ENCODE assay signal across 12 mouse cellular contexts in the genomic region with DNA sequence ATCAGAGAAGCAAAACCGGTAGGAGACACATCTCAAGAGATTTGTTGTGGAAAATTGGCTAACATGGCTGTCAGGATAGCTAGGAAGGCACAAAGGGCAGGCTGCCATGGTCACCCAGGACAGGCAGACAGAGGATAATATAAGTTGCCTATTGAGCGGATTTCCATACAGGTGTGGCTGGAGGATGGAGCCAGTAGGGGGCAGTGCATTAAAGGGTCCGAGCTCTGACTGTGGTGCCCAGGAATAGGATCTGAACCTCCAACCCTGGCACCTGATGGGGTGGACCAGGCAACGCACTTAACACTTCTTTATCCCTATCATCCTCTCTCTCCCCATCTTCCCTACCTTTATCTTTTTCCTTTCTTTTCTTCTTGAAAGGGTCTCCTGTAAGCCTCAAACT. TPM values are rescaled to one million over a fixed set of nuclear protein-coding genes. Genes with fewer than 3 reads are reported as not detected.
DNase-seq lines count a peak whose midpoint lies in the region; ATAC-seq and TF ChIP-seq lines count a peak whose summit lies in the region.
"Had no signal": no experiment of that assay in that cellular context is flagged by ENCODE, and none has a peak within 500 bp of the region (broad histone marks: within the 10 kb centered on the region; RNA-seq: fewer than 3 reads in every experiment).

No protein-coding gene starts in this region.

- no peaks in the 10 kb centered on the region for H3K27me3 ChIP-seq in forebrain, postnatal 0 days (ENCODE audit: insufficient read depth, low read length)
- no peaks in the 10 kb centered on the region for H3K27me3 ChIP-seq in forebrain, embryonic 10.5 days (ENCODE audit: poor library complexity, severe bottlenecking)
- no peaks in the 10 kb centered on the region for H3K27me3 ChIP-seq in midbrain, postnatal 0 days (ENCODE audit: insufficient read depth, low read length)
- H3K27me3 ChIP-seq in midbrain, embryonic 13.5 days = no peaks in the 10 kb centered on the region
- H3K27me3 ChIP-seq: midbrain, embryonic 15.5 days had no signal

- no peaks in the 10 kb centered on the region for H3K9me3 ChIP-seq in forebrain, postnatal 0 days (ENCODE audit: low read length)
- H3K9me3 ChIP-seq in forebrain, embryonic 10.5 days = no peaks in the 10 kb centered on the region
- H3K9me3 ChIP-seq in midbrain, postnatal 0 days (ENCODE audit: low read length) = no peaks in the 10 kb centered on the region
- no peaks in the 10 kb centered on the region for H3K9me3 ChIP-seq in midbrain, embryonic 13.5 days
- H3K9me3 ChIP-seq: midbrain, embryonic 15.5 days had no signal

- H3K4me3 ChIP-seq in forebrain, postnatal 0 days (ENCODE audit: low read depth, low read length) = no peak overlapping the region
- H3K4me3 ChIP-seq in forebrain, embryonic 10.5 days = no peak overlapping the region
- H3K4me3 ChIP-seq in midbrain, postnatal 0 days (ENCODE audit: low read depth, low read length) = no peak overlapping the region
- H3K4me3 ChIP-seq in midbrain, embryonic 13.5 days (replicated peaks) = no peak overlapping the region
- H3K4me3 ChIP-seq: midbrain, embryonic 15.5 days had no signal

- H3K4me2 ChIP-seq in forebrain, postnatal 0 days (ENCODE audit: low read depth) = no peak overlapping the region
- no peak overlapping the region for H3K4me2 ChIP-seq in midbrain, postnatal 0 days (ENCODE audit: low read depth, low read length, poor library complexity, severe bottlenecking)
- H3K4me2 ChIP-seq in midbrain, embryonic 13.5 days (replicated peaks) = no peak overlapping the region
- H3K4me2 ChIP-seq: midbrain, embryonic 15.5 days had no signal

- no peak for DNase-seq in forebrain, postnatal 0 days
- DNase-seq in forebrain, embryonic 10.5 days (ENCODE audit: extremely low spot score, low spot score) = no peak
- no peak for DNase-seq in midbrain, postnatal 0 days (ENCODE audit: low spot score)
- peak; percentile 22 for DNase-seq in kidney, postnatal 14 days
- DNase-seq in thymus, postnatal 14 days = peak; percentile 22
- no peak for DNase-seq in right cerebral cortex, postnatal 4 days
- DNase-seq in left cerebral cortex, postnatal 36 days (ENCODE audit: low spot score in 2 of 2) = no peak
- DNase-seq: cerebellum, adult 8-10 months; gastrocnemius, postnatal 10 days had no signal

- TF ChIP-seq CTCF in forebrain, postnatal 0 days (IDR thresholded peaks at IDR 0.05; ENCODE audit: low read depth) = 0 out of 2 replicates have a peak, but pooled peaks have one; percentile 24
- peak; percentile 28; the same call in 1 of the 2 replicates for TF ChIP-seq CTCF in midbrain, postnatal 0 days (IDR thresholded peaks at IDR 0.05)

- no peaks in the 10 kb centered on the region for H3K4me1 ChIP-seq in forebrain, postnatal 0 days (ENCODE audit: insufficient read depth)
- H3K4me1 ChIP-seq in forebrain, embryonic 10.5 days = no peaks in the 10 kb centered on the region
- no peaks in the 10 kb centered on the region for H3K4me1 ChIP-seq in midbrain, postnatal 0 days (ENCODE audit: insufficient read depth, low read length)
- H3K4me1 ChIP-seq in midbrain, embryonic 13.5 days (replicated peaks) = no peaks in the 10 kb centered on the region
- H3K4me1 ChIP-seq: midbrain, embryonic 15.5 days had no signal

- intact Hi-C loops in left cerebral cortex, postnatal 36 days (cut with DNase I) = no loop called here

- H3K27ac ChIP-seq in forebrain, postnatal 0 days (ENCODE audit: low read depth, low read length) = no peak overlapping the region
- H3K27ac ChIP-seq in forebrain, embryonic 10.5 days = no peak overlapping the region
- no peak overlapping the region for H3K27ac ChIP-seq in midbrain, postnatal 0 days (ENCODE audit: low read depth, low read length)
- H3K27ac ChIP-seq in midbrain, embryonic 13.5 days = no peak overlapping the region
- H3K27ac ChIP-seq: midbrain, embryonic 15.5 days had no signal

- WGBS in forebrain, postnatal 0 days = 42% methylated on average over 4 of the region's 4 CpGs
- WGBS in forebrain, embryonic 10.5 days = 36% methylated on average over 4 of the region's 4 CpGs
- 32% methylated on average over 4 of the region's 4 CpGs for WGBS in midbrain, postnatal 0 days
- 34% methylated on average over 4 of the region's 4 CpGs for WGBS in midbrain, embryonic 13.5 days

- no peak for ATAC-seq in forebrain, postnatal 0 days
- no peak for ATAC-seq in midbrain, postnatal 0 days (ENCODE audit: low FRiP score)
- no peak for ATAC-seq in midbrain, embryonic 13.5 days
- ATAC-seq: midbrain, embryonic 15.5 days had no signal

- no peaks in the 10 kb centered on the region for H3K36me3 ChIP-seq in forebrain, postnatal 0 days (ENCODE audit: insufficient read depth)
- no peaks in the 10 kb centered on the region for H3K36me3 ChIP-seq in forebrain, embryonic 10.5 days (replicated peaks)
- no peaks in the 10 kb centered on the region for H3K36me3 ChIP-seq in midbrain, postnatal 0 days (ENCODE audit: insufficient read depth, low read length)
- no peaks in the 10 kb centered on the region for H3K36me3 ChIP-seq in midbrain, embryonic 13.5 days
- H3K36me3 ChIP-seq: midbrain, embryonic 15.5 days had no signal

- no peak overlapping the region for H3K9ac ChIP-seq in forebrain, postnatal 0 days
- no peak overlapping the region for H3K9ac ChIP-seq in midbrain, postnatal 0 days (replicated peaks; ENCODE audit: low read length, poor library complexity, severe bottlenecking)
- no peak overlapping the region for H3K9ac ChIP-seq in midbrain, embryonic 13.5 days (replicated peaks)
- H3K9ac ChIP-seq: midbrain, embryonic 15.5 days had no signal

RNA-seq across cellular contexts. Expression of gene Tcf21, which starts 38.5 kb away (rescaled TPM):
- not detected in 2 replicates for total RNA-seq in forebrain, postnatal 0 days (2014; rRNA removed)
- 0.21 and 0.24 TPM in 2 replicates for polyA plus RNA-seq in forebrain, postnatal 0 days (2015; fragmentation: Nextera tagmentation; extraction: Ambion mirVana)
- not detected in 2 replicates for polyA plus RNA-seq in forebrain, embryonic 10.5 days (2016; fragmentation: Nextera tagmentation; extraction: Ambion mirVana)
- total RNA-seq in midbrain, postnatal 0 days (2014; rRNA removed) = not detected in 2 replicates
- not detected in 2 replicates for polyA plus RNA-seq in midbrain, postnatal 0 days (2015; fragmentation: Nextera tagmentation; extraction: Ambion mirVana)
- 0.32 and 0.41 TPM in 2 replicates for polyA plus RNA-seq in midbrain, embryonic 13.5 days (2015; fragmentation: Nextera tagmentation; extraction: Ambion mirVana)
- not detected for total RNA-seq in left cerebral cortex, postnatal 36 days (2021)
- total RNA-seq: gastrocnemius, postnatal 10 days; layer of hippocampus, postnatal 25 days had no signal

RNA-seq across cellular contexts. Expression of gene Tbpl1, which starts 49.7 kb away (rescaled TPM):
- total RNA-seq in forebrain, postnatal 0 days (2014; rRNA removed) = 47.7 and 60.0 TPM in 2 replicates
- 55.1 and 70.9 TPM in 2 replicates for polyA plus RNA-seq in forebrain, postnatal 0 days (2015; fragmentation: Nextera tagmentation; extraction: Ambion mirVana)
- 82.2 and 85.7 TPM in 2 replicates for polyA plus RNA-seq in forebrain, embryonic 10.5 days (2016; fragmentation: Nextera tagmentation; extraction: Ambion mirVana)
- 36.6 and 47.6 TPM in 2 replicates for total RNA-seq in midbrain, postnatal 0 days (2014; rRNA removed)
- 61.5 and 62.2 TPM in 2 replicates for polyA plus RNA-seq in midbrain, postnatal 0 days (2015; fragmentation: Nextera tagmentation; extraction: Ambion mirVana)
- 124 and 127 TPM in 2 replicates for polyA plus RNA-seq in midbrain, embryonic 13.5 days (2015; fragmentation: Nextera tagmentation; extraction: Ambion mirVana)
- total RNA-seq in left cerebral cortex, postnatal 36 days (2021) = 10 to 100 TPM; 61.5 to 69.7 TPM

Comparison
In these comparisons a context has a peak if more than half of its experiments do, and no peak if none do; other contexts are left out.
1. DNase-seq: peak in kidney, postnatal 14 days (single experiment) and thymus, postnatal 14 days (single experiment); none in forebrain, postnatal 0 days (single experiment), forebrain, embryonic 10.5 days (single experiment), midbrain, postnatal 0 days (single experiment), right cerebral cortex, postnatal 4 days (single experiment) and left cerebral cortex, postnatal 36 days (0 of 2).